Comparison of ENCODE assay signal across 26 mouse cellular contexts in the genomic region with DNA sequence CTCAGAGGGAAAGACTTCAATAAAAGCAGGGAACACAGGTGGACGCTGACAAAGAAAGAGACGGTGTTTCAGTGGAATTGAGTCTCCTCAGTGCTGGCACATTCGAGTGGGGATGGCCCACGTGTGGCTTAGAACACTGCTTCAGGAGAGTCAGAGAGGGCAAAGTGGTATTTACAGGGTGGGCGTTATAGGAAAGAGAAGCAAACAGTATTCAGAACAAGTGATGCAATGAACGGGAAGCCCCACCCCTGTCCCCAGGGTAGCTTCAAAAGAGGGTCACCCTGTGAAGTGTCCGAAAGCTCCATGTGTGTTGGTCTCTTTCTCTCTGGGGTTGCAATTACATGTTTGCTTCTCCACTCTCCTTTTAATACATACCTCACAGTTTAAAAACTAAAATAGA. TPM values are rescaled to one million over a fixed set of nuclear protein-coding genes. Genes with fewer than 3 reads are reported as not detected.
"Had no signal": no experiment of that assay in that cellular context is flagged by ENCODE, and none has a peak within 500 bp of the region (broad histone marks: within the 10 kb centered on the region; RNA-seq: fewer than 3 reads in every experiment).

No protein-coding gene starts in this region.

- H3K27ac ChIP-seq: forebrain, embryonic 15.5 days; heart, embryonic 10.5 days; hindbrain, embryonic 13.5 days; hindbrain, embryonic 15.5 days; hindbrain, postnatal 0 days; layer of hippocampus, adult 2 months; left cerebral cortex, adult 2 months; limb, embryonic 13.5 days had no signal

- H3K27me3 ChIP-seq: forebrain, embryonic 15.5 days; heart, embryonic 12.5 days; hindbrain, embryonic 13.5 days; hindbrain, embryonic 15.5 days; limb, embryonic 13.5 days had no signal

- H3K9ac ChIP-seq: forebrain, embryonic 15.5 days; forebrain, postnatal 0 days; heart, embryonic 12.5 days; hindbrain, embryonic 13.5 days; hindbrain, embryonic 15.5 days; limb, embryonic 13.5 days had no signal

- H3K4me1 ChIP-seq: forebrain, embryonic 15.5 days; heart, embryonic 10.5 days; heart, embryonic 12.5 days; hindbrain, embryonic 13.5 days; hindbrain, embryonic 15.5 days; limb, embryonic 13.5 days had no signal

- H3K4me3 ChIP-seq: forebrain, embryonic 15.5 days; heart, embryonic 10.5 days; heart, embryonic 12.5 days; hindbrain, embryonic 13.5 days; hindbrain, embryonic 15.5 days; layer of hippocampus, adult 2 months; left cerebral cortex, adult 2 months; limb, embryonic 13.5 days had no signal

- H3K4me2 ChIP-seq: forebrain, embryonic 15.5 days; heart, embryonic 12.5 days; hindbrain, embryonic 13.5 days; hindbrain, embryonic 15.5 days; limb, embryonic 13.5 days had no signal

- ATAC-seq: forebrain, embryonic 15.5 days; forebrain, postnatal 0 days; hindbrain, postnatal 0 days; intestine, embryonic 16.5 days had no signal

- H3K9me3 ChIP-seq: forebrain, embryonic 15.5 days; heart, embryonic 10.5 days; heart, embryonic 12.5 days; hindbrain, embryonic 13.5 days; hindbrain, embryonic 15.5 days; limb, embryonic 13.5 days had no signal

- DNase-seq: forebrain, postnatal 0 days; gastrocnemius, postnatal 14 days; gastrocnemius, postnatal 36 days; heart, adult 18-20 months; heart, postnatal 10 days; heart, postnatal 36 days; kidney, adult 18-20 months; kidney, adult 8-10 months; kidney, postnatal 10 days; kidney, postnatal 25 days; kidney, postnatal 4 days; left cerebral cortex, postnatal 4 days had no signal

RNA-seq across cellular contexts. Expression of a gene that starts 46.3 kb away (rescaled TPM):
- total RNA-seq: gastrocnemius, adult 18-20 months; gastrocnemius, adult 8-10 months; heart, adult 18-20 months had no signal
- polyA plus RNA-seq: heart, embryonic 10.5 days; heart, embryonic 12.5 days; heart, embryonic 14.5 days; intestine, embryonic 14.5 days had no signal
